Mouse (Mus musculus): ENCODE data around the gene Ncoa1. TPM values are rescaled to one million over a fixed set of nuclear protein-coding genes. Genes with fewer than 3 reads are reported as not detected.
A peak's percentile ranks its signal among the peaks of the same experiment; 100 is the strongest.

Ncoa1 gene
- polyA plus RNA-seq (2015; fragmentation: Nextera tagmentation; extraction: Ambion mirVana): 12.7 and 13.6 TPM in 2 replicates

DNA sequence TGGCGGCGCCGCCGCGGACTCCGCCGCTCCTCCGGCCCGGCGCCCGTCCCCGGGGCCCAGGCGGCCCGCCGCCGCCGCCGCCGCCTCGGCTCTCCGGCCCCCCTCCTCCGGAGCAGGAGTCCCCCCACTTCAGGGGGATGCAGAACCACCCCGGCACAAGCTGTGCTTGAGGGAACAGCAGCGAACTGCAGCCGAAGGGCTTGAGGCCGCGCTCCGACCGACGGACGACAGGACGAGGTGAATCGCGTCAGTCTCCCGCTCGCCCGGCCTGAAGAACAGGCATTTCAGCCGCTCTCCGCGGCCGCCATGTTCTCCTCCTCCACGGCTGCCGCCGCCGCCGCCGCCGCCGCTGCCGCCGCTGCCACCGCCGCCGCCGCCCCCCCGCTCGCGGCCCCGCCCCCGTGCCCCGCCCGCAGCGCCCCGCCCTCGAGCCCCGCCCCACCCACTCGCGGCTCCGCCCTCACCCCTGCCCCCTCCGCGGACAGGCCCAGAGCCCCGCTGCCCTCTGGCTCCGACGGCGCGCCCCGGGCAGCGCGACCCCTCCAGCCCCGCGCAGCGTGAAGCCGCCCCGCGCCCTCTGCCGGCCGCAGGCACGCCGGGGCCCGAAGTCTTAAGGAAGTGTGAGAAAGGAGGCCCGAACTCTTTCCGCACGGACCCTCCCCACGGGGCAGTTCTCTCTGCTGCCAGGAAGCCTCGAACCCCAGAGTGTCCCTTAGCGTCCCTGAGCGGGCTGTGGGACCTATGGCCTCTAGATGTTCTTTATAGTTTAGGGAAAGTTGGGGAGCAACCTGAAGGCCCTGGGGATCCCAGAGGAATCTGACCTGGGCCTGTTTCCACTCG, at the start of gene Ncoa1:
Ncoa1 (minus strand) TSS at position 351 of the 840 bp plus-strand sequence.
- no peaks in the 10 kb centered on the region for H3K9me3 ChIP-seq (replicated peaks)
- H3K4me1 ChIP-seq: peaks cover 40% of the 10 kb centered on the region
- 2% methylated on average over 41 of the region's 98 CpGs for WGBS
- H3K9ac ChIP-seq: peak within 1 kb of the TSS; percentile 95
- peak; percentile 56 for ATAC-seq
- H3K27me3 ChIP-seq: 0 out of 2 replicates have a peak, but pooled peaks cover 2% of the 10 kb centered on the region
- H3K4me3 ChIP-seq: peak within 1 kb of the TSS; percentile 76
- H3K4me2 ChIP-seq: peak within 1 kb of the TSS; percentile 91
- H3K27ac ChIP-seq: peak within 1 kb of the TSS; percentile 97
- H3K36me3 ChIP-seq (ENCODE audit: poor library complexity, severe bottlenecking): no peaks in the 10 kb centered on the region

DNA sequence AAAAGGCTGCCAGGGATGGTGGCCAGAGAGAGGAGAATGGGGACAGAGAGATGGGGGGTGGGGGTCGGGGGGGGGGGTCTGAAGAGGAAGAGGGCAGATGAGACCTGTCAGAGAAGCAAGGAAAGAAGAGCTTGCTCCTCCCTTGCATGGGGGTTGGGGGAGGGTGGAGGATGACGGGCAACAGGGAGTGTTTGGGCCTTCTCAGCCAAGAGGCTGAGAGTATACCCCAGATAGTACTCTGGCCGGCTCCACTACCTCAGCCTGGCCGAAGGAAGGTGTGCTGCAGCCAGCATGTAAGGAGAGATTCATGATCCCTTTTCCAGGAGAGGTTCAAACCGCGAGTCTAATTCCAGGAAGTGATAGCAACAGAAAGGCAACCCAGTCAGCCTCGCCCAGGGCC, 47.6 kb upstream of the Ncoa1 start:
- Histone ChIP-seq H3K9me3 (replicated peaks) (no peaks in the 10 kb centered on the region; the same call in 1 of the 2 replicates), H3K4me2 (no peak overlapping the region)
- ATAC-seq: peak; percentile 17; the same call in 1 of the 2 replicates

DNA sequence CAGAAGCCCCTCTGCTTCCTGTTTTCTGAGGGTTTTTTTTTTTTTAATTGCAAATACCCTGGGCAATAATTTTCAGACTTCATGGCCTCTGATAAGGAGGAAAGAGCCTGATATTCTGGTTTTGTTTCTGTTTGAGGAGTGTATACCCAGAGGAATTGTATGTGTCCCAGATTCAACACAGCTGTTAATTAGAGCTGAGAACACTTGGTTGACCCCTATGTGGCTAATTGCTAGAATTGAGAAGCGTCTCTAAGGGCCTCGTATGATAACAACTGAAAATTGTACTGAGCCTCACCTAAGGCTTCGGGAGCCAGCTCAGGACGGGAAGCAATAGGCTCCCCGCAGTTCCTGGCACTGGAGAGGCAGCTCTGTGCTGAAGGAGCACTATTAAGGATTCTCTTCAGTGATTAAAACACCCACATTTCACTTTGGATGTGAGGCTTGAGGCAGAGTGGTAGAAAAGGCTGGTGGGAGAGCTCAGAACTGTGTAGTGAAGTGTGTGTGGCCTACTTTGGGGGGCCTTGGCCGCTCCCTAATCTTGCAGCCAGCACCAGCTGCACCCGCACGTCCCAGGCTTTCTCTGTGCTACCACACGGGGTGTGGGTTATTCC, 46.8 kb upstream of the Ncoa1 start:
- H3K4me3 ChIP-seq: no peak overlapping the region
- no peaks in the 10 kb centered on the region for H3K27me3 ChIP-seq
- peak overlapping the region; percentile 39 for H3K4me2 ChIP-seq
- H3K9ac ChIP-seq: peak overlapping the region; percentile 36; the same call in 1 of the 2 replicates
- no peaks in the 10 kb centered on the region for H3K9me3 ChIP-seq (replicated peaks)
- ATAC-seq: peak; percentile 72
- no peaks in the 10 kb centered on the region for H3K36me3 ChIP-seq (ENCODE audit: poor library complexity, severe bottlenecking)
- peak overlapping the region; percentile 91 for H3K27ac ChIP-seq
- 4% methylated on average over 9 of the region's 9 CpGs for WGBS
- peaks cover 34% of the 10 kb centered on the region for H3K4me1 ChIP-seq

More for the DNA sequence above, 47.6 kb upstream of the Ncoa1 start:
- peaks cover 34% of the 10 kb centered on the region for H3K4me1 ChIP-seq
- H3K27me3 ChIP-seq: no peaks in the 10 kb centered on the region
- peak overlapping the region; percentile 91 for H3K27ac ChIP-seq
- 36% methylated on average over 6 of the region's 7 CpGs for WGBS
- 0 out of 2 replicates have a peak overlapping the region, but pooled peaks have one; percentile 36 for H3K9ac ChIP-seq
- H3K4me3 ChIP-seq: no peak overlapping the region
- H3K36me3 ChIP-seq (ENCODE audit: poor library complexity, severe bottlenecking): no peaks in the 10 kb centered on the region

DNA sequence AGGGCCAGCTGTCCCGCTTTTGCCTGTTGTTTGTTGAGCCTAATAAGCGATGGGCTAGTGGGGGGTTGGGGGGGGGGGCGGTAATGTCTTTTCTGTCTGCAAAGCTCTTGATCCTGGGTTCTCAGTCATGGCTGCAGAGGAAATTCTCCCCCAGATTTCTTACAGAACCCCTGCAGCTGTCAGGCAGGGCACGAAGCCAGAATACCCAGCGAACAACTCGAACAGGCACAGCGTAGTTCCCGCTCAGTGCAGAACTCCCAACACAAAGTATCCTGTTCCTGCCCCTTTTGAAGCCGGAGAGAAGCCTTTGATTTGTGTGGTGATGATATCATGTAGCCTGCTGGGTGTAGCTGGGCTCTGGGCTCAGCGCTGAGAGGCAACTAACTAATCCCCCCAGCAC, 46.2 kb upstream of the Ncoa1 start:
- Histone ChIP-seq H3K4me3 (no peak overlapping the region), H3K4me1 (peaks cover 34% of the 10 kb centered on the region), H3K36me3 (ENCODE audit: poor library complexity, severe bottlenecking) (no peaks in the 10 kb centered on the region), H3K4me2 (peak overlapping the region; percentile 39), H3K27me3 (no peaks in the 10 kb centered on the region), H3K9me3 (replicated peaks) (no peaks in the 10 kb centered on the region), H3K27ac (peak overlapping the region; percentile 91), H3K9ac (no peak overlapping the region)
- WGBS: under 1% methylated on average over 10 of the region's 10 CpGs
- peak; percentile 90 for ATAC-seq

DNA sequence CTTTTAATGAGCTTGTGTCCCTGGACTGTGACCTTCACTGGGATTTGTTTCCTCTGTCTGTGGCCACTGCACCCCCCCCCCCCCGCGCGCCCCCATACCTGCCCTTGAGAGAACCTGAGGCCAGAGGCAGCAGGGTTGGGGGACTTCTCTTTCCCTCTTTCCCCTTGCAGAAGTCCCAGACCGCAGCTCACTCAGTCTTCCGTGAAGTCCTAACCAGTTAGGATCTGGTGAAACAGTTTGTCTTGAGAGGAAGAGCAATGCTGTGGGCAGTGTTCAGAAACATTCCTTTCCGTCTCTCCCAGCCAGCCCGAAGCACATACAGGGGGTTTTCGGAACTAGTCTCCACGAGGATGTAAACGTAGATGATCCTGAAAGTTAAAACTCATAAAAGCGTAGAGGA, 42.0 kb upstream of the Ncoa1 start:
- no peak for ATAC-seq
- H3K4me3 ChIP-seq: no peak overlapping the region
- WGBS: 89% methylated on average over 11 of the region's 11 CpGs

DNA sequence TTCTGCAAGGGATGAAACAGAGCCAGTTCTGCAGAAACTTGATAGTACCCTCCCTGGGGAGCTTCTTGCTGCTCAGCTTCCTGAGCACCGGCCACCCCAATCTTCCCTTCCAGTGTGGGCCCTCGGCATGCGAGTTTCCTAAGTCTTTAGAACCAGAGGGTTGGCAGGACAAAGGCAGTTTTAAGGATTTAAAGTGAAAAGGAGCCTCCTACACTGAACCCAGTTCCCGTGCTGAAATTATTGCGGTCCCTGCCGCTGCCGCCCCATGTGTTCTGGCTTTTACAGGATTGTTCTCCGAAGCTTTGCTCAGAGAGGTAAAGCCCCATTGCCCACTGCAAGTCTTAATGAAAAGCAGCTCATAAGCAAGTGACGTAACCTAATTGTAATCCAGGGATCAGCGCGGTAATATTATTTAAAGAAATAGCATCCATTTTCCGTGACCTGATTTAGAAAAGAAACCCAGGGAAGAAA, 32.6 kb upstream of the Ncoa1 start:
- Histone ChIP-seq H3K4me3 (peak overlapping the region; percentile 15), H3K4me1 (peaks cover 13% of the 10 kb centered on the region; the same call in 1 of the 2 replicates), H3K36me3 (ENCODE audit: poor library complexity, severe bottlenecking) (no peaks in the 10 kb centered on the region), H3K27me3 (no peaks in the 10 kb centered on the region), H3K9me3 (replicated peaks) (no peaks in the 10 kb centered on the region), H3K27ac (no peak overlapping the region), H3K4me2 (peak overlapping the region; percentile 50), H3K9ac (peak overlapping the region; percentile 24)
- WGBS: 14% methylated on average over 12 of the region's 12 CpGs
- 0 out of 2 replicates have a peak, but pooled peaks have one; percentile 36 for ATAC-seq

More for the DNA sequence above, 42.0 kb upstream of the Ncoa1 start:
- no peak overlapping the region for H3K9ac ChIP-seq
- no peaks in the 10 kb centered on the region for H3K9me3 ChIP-seq (replicated peaks)
- H3K4me2 ChIP-seq: no peak overlapping the region
- no peaks in the 10 kb centered on the region for H3K36me3 ChIP-seq (ENCODE audit: poor library complexity, severe bottlenecking)
- peaks cover 20% of the 10 kb centered on the region for H3K4me1 ChIP-seq
- H3K27me3 ChIP-seq: no peaks in the 10 kb centered on the region
- no peak overlapping the region for H3K27ac ChIP-seq

DNA sequence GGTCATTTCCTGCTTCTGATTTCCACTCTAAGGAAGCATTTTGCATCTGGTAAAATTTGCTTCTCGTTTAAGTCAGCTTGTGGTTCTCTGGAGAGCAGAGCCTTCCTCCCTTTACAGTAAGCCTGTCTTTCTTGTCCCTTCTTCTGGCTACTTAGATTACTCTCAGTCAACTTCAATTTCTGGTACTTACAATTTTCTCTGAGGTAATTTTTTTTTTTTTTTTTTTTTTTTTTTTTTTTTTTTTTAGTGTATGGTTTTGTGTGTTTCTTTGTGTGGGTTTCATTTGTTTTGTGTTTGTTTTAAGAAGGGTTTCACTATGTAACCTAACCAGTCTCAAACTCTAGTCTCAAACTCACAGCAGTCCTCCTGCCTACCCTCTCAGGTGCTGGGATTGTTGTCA, 31.2 kb upstream of the Ncoa1 start:
- WGBS: 71% methylated on average over 1 of the region's 1 CpGs
- no peak overlapping the region for H3K27ac ChIP-seq
- H3K4me3 ChIP-seq: no peak overlapping the region
- H3K4me1 ChIP-seq: peaks cover 16% of the 10 kb centered on the region
- no peaks in the 10 kb centered on the region for H3K36me3 ChIP-seq (ENCODE audit: poor library complexity, severe bottlenecking)
- H3K9ac ChIP-seq: no peak overlapping the region
- H3K4me2 ChIP-seq: no peak overlapping the region
- H3K27me3 ChIP-seq: no peaks in the 10 kb centered on the region
- ATAC-seq: no peak
- no peaks in the 10 kb centered on the region for H3K9me3 ChIP-seq (replicated peaks)

DNA sequence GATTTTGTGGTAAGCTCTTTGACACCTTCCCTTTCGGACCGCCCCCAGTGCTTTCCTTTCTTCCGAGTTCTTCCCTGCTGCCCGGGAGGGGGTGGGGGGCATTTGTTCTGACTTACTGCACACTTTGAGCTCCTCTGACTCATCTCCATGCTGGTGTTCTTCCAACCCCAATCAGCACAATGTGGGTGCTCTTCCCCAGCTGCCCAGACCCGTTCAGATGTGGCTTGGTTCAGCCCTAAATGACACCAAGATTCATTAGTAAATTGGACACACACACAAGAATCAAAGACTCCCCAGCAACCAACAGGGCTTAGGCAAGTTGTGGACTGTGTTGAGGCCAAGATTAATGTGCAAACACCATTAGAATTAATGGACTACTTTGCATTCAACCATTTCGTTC, 30.5 kb upstream of the Ncoa1 start:
- H3K9ac ChIP-seq: no peak overlapping the region
- no peaks in the 10 kb centered on the region for H3K36me3 ChIP-seq (ENCODE audit: poor library complexity, severe bottlenecking)
- no peaks in the 10 kb centered on the region for H3K9me3 ChIP-seq (replicated peaks)
- H3K4me1 ChIP-seq: peaks cover 16% of the 10 kb centered on the region
- no peak overlapping the region for H3K27ac ChIP-seq
- no peaks in the 10 kb centered on the region for H3K27me3 ChIP-seq
- no peak for ATAC-seq
- 15% methylated on average over 6 of the region's 6 CpGs for WGBS
- H3K4me2 ChIP-seq: no peak overlapping the region
- no peak overlapping the region for H3K4me3 ChIP-seq

DNA sequence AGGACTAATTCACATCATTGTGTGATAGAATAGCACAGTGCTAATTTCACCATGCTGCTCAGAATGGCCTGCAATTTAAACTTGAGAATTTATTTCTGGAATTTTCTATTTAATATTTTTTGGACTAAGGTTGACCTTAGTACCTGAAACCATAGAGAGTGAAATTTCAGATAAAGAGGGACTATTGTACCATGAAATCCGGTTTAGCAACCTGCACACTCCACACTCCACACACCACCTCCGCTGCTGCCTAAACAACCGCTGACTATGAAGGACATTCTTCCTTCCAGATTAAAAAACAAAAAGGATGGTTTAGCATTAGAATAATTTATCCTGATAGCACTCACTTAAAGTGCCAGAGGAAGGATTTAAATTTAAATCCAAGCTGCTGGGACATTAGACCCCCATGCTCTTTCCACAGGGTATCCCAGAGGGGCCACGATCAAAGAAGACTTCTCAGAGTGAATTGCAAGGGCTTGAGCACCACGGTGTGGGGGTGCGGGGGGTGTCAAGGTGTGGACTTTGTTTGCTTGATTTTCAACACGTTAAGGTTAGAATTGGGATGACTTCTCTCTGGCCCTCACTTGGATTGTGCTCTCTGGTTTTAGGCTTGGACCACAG, 29.9 kb upstream of the Ncoa1 start:
- H3K4me2 ChIP-seq: no peak overlapping the region
- peaks cover 16% of the 10 kb centered on the region for H3K4me1 ChIP-seq
- no peak for ATAC-seq
- no peaks in the 10 kb centered on the region for H3K36me3 ChIP-seq (ENCODE audit: poor library complexity, severe bottlenecking)
- no peaks in the 10 kb centered on the region for H3K27me3 ChIP-seq
- WGBS: 30% methylated on average over 7 of the region's 7 CpGs
- H3K9ac ChIP-seq: no peak overlapping the region
- no peak overlapping the region for H3K4me3 ChIP-seq
- no peaks in the 10 kb centered on the region for H3K9me3 ChIP-seq (replicated peaks)
- H3K27ac ChIP-seq: no peak overlapping the region

DNA sequence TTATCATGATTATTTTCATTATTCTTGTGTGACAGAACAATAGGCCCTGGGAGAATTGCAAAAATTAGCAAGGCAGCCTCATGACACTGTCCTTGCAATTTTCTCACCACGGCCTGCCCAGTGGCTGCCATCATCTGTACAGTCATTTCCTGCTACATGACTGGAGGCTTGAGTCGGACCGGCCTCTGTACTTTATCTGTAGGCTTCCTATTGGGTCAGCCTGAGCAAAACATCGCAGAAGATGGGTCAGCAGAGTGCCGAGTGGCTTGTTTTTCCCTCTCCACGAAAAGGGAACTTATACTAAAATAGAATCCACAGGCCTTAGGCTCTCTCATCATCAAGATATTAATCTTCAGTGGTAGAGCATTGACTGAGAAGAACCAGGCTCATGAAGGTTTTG, 28.3 kb upstream of the Ncoa1 start:
- H3K9me3 ChIP-seq (replicated peaks): no peaks in the 10 kb centered on the region
- H3K36me3 ChIP-seq (ENCODE audit: poor library complexity, severe bottlenecking): no peaks in the 10 kb centered on the region
- H3K4me2 ChIP-seq: no peak overlapping the region
- H3K27ac ChIP-seq: no peak overlapping the region
- H3K9ac ChIP-seq: no peak overlapping the region
- no peak overlapping the region for H3K4me3 ChIP-seq
- H3K4me1 ChIP-seq: peaks cover 16% of the 10 kb centered on the region
- WGBS: 82% methylated on average over 6 of the region's 6 CpGs
- H3K27me3 ChIP-seq: no peaks in the 10 kb centered on the region
- ATAC-seq: no peak

DNA sequence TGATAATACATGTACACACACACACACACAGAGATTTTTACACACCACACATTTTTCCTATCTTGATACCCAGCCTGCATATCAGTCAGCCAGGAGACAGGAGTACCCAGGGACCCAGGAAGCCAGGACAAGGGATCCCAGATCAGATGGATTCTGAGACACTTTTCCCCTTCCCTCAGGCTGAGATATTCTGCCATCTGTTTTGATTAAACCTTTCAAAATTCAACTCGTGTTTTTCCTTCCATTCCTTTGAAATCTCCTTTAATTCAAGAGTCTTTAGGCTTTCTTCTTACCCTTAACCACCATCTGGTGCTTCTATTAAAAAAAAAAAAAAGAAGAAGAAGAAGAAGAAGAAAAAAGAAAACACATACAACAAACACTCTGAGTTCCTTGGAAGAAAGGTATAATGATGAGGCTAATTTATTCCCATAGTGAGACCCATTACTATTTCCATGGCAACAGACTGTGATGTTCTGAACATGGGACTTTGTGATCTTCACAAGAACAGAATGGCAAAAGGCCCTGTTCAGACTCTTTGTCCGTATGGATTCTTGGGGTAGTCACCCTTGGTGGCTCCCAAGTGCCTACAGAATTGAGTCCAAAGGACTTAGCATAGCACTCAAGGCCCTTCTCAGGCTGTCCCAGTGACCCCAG, 26.8 kb upstream of the Ncoa1 start:
- Histone ChIP-seq H3K4me1 (peaks cover 10% of the 10 kb centered on the region), H3K9ac (no peak overlapping the region), H3K9me3 (replicated peaks) (no peaks in the 10 kb centered on the region), H3K36me3 (ENCODE audit: poor library complexity, severe bottlenecking) (no peaks in the 10 kb centered on the region), H3K27me3 (no peaks in the 10 kb centered on the region), H3K4me3 (no peak overlapping the region), H3K27ac (no peak overlapping the region), H3K4me2 (no peak overlapping the region)
- WGBS: 28% methylated on average over 2 of the region's 2 CpGs
- ATAC-seq: 0 out of 2 replicates have a peak, but pooled peaks have one; percentile 50
